Mouse (Mus musculus) neural tube, embryonic 11.5 days (tissue): ENCODE measurements around the gene Map4. TPM values are rescaled to one million over a fixed set of nuclear protein-coding genes. Genes with fewer than 3 reads are reported as not detected.
"Not testable (repeated sequence)": the region's sequence is repeated elsewhere in the genome, so short reads cannot be mapped to it uniquely, and the experiment has no call there.

Experiments used
- ATAC-seq: fragments of 200-750 bp; cut with Nextera tagmentation; 2 replicates; pipeline ENCODE4 v1.8.0; 2017; ENCODE audit warnings: moderate number of reproducible peaks, mild to moderate bottlenecking, moderate TSS enrichment, moderate library complexity; ENCODE audit not compliant: insufficient read depth, low FRiP score, low TSS enrichment
- DNase-seq: peaks from one replicate; pipeline ENCODE4 v3.0.0-alpha.2; 2015; ENCODE audit warnings: low spot score
- H3K27ac ChIP-seq: fragments of 300-500 bp; sonication (generic); 2 replicates; pipeline ENCODE4 v1.5.1; 2014; ENCODE audit warnings: low read depth, mild to moderate bottlenecking, low read length
- H3K27me3 ChIP-seq: fragments of 300-500 bp; sonication (generic); 2 replicates; pipeline ENCODE4 v1.6.1; 2014; ENCODE audit warnings: mild to moderate bottlenecking, low read length, mixed read lengths; ENCODE audit not compliant: control insufficient read depth, insufficient read depth
- H3K36me3 ChIP-seq: fragments of 300-500 bp; sonication (generic); 2 replicates; pipeline ENCODE4 v1.6.1; 2014; ENCODE audit warnings: mild to moderate bottlenecking, low read length, moderate library complexity, mixed read lengths; ENCODE audit not compliant: control insufficient read depth, insufficient read depth
- H3K4me1 ChIP-seq: fragments of 300-500 bp; sonication (generic); 2 replicates; pipeline ENCODE4 v1.6.1; 2014; ENCODE audit warnings: low read length, mixed read lengths; ENCODE audit not compliant: control insufficient read depth, insufficient read depth
- H3K4me2 ChIP-seq: fragments of 300-500 bp; sonication (generic); 2 replicates; pipeline ENCODE4 v1.6.1; 2014; ENCODE audit warnings: low read depth, mild to moderate bottlenecking, moderate library complexity
- H3K4me3 ChIP-seq: fragments of 300-500 bp; sonication (generic); 2 replicates; pipeline ENCODE4 v1.5.1; 2014; ENCODE audit warnings: low read depth, low read length
- H3K9ac ChIP-seq: fragments of 300-500 bp; sonication (generic); 2 replicates; pipeline ENCODE4 v1.6.1; 2014; ENCODE audit warnings: mild to moderate bottlenecking, low read length
- H3K9me3 ChIP-seq: fragments of 300-500 bp; sonication (generic); 2 replicates; pipeline ENCODE4 v1.6.1; 2016; ENCODE audit warnings: low read length; ENCODE audit not compliant: control insufficient read depth
- WGBS: fragments of 180-500 bp; shearing (Covaris S2); extraction: QIAGEN DNeasy Blood & Tissue Kit; methylation state at CpG from one replicate; pipeline ENCODE4 v1.1.7; 2014; 5-methylcytosine and 5-hydroxymethylcytosine counted together
- polyA plus RNA-seq: library from polyadenylated mRNA; unstranded; fragments of >200 nt; fragmentation: Nextera tagmentation; extraction: Ambion mirVana; gene quantifications from 2 replicates; pipeline ENCODE4 v1.2.1, GENCODE M21; 2014

Gene Map4
- polyA plus RNA-seq, 1 experiment from 2014 or later: 129 TPM

DNA sequence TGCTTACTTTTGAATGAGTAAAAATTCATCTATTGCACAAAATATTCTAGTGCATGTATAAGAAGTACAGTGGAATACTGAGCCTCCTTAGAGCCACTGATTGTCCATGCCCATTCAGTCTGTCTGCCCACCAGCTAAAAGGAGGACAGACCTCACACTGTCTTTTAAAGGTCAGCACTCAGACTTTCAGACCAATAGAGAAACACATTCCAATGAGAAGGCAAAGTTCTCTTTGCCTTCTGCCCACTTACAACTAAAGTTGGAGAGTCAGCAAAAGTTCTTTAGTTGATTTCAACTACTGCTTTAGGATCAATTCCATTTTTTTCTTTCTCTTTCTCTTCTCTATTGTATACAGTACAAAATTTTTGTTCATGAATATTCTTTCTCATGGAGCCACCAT is 33.5 kb downstream of the Map4 start:
- Histone ChIP-seq H3K27ac (no peak overlapping the region), H3K9ac (no peak overlapping the region), H3K9me3 (no peaks in the 10 kb centered on the region), H3K27me3 (no peaks in the 10 kb centered on the region), H3K4me1 (no peaks in the 10 kb centered on the region), H3K36me3 (no peaks in the 10 kb centered on the region), H3K4me3 (no peak overlapping the region), H3K4me2 (no peak overlapping the region)
- no peak for DNase-seq
- ATAC-seq: no peak

DNA sequence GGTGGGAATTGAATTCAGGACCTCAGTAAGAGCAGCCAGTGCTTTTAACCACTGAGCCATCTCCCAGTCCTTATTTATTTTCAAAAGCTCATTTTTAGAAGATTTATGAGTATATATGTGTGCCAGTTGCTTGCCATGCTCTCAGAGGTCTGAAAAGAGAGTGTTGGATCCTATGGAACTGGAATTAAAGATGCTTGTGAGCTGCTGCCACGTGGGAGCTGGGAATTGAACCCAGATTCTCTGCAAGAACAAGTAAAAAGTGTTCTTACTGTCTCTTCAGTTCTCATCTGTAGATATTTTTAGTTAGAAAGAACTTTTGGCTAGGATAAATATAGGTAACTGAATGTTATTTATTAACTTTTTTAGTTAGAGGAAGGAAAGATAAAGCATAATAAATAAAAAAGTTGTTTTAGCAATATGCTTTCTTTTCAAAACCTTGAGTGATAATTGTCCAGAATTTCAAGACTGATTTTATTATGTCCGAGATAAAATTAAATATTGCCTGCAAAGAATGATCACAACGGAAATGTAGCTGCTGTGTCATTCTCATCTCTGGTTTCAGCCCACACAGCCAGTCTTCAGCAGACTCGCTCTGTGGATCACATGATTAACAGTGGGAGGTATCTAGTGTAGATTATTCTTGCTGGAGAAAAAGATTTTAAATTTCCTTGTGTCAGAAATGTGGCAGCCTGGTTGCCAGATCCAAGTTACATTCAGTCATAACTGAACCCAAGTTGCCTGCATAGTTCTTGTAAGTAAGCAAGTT is 37.3 kb downstream of the Map4 start:
- Histone ChIP-seq H3K27me3 (no peaks in the 10 kb centered on the region), H3K9me3 (no peaks in the 10 kb centered on the region), H3K4me1 (no peaks in the 10 kb centered on the region), H3K4me2 (no peak overlapping the region), H3K27ac (no peak overlapping the region), H3K36me3 (no peaks in the 10 kb centered on the region), H3K4me3 (no peak overlapping the region), H3K9ac (no peak overlapping the region)
- DNase-seq (no peak), ATAC-seq (no peak)
- 77% methylated on average over 4 of the region's 4 CpGs for WGBS

DNA sequence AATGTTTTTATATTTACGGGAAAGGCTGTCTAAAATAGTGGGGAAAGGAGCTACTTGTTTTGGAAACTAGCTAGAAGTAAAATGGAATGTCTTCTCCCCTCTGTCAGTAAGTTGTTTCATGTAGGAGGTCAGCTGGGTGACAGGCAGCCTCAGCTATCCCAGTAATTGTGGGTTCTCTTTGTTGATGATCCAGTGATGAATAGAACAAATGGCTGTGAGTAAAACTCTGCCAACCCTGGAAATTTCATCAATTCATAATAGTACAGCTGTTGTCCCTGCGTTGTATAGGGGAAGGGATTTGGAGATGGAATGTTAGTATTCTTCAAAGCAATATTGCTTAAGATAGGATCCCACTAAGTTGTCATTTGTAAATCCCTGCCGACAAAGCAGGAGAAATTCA is 37.9 kb downstream of the Map4 start:
- Histone ChIP-seq H3K9me3 (no peaks in the 10 kb centered on the region), H3K4me3 (no peak overlapping the region), H3K9ac (no peak overlapping the region), H3K4me2 (no peak overlapping the region), H3K27ac (no peak overlapping the region), H3K27me3 (no peaks in the 10 kb centered on the region), H3K36me3 (no peaks in the 10 kb centered on the region), H3K4me1 (no peaks in the 10 kb centered on the region)
- ATAC-seq (no peak), DNase-seq (no peak)
- 84% methylated on average over 3 of the region's 3 CpGs for WGBS

GRCm38 (mm10) chr9:109969792-109970336 is 38.6 kb downstream of the Map4 start:
- ATAC-seq: no peak
- Histone ChIP-seq H3K4me3 (no peak overlapping the region), H3K36me3 (no peaks in the 10 kb centered on the region), H3K27ac (no peak overlapping the region), H3K27me3 (no peaks in the 10 kb centered on the region), H3K9ac (no peak overlapping the region), H3K4me1 (no peaks in the 10 kb centered on the region), H3K4me2 (no peak overlapping the region), H3K9me3 (no peaks in the 10 kb centered on the region)
- no peak for DNase-seq
- WGBS: 93% methylated on average over 4 of the region's 4 CpGs

DNA sequence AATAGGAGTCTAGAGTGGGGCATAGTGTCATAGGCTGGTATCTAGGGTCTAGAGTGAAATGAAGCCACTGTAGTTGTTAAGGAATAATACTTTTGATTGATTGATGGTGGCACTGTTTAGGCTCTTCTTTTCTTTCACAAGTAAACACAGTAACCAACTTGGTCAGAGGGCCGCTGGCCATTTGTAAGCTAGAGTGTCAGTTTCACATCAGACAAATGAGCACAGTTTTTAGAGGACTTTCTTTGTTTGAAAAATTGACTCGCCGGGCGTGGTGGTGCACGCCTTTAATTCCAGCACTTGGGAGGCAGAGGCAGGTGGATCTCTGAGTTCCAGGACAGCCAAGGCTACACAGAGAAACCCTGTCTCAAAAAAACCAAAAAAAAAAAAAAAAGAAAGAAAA is 40.5 kb downstream of the Map4 start:
- not testable (repeated sequence) for H3K27ac ChIP-seq

DNA sequence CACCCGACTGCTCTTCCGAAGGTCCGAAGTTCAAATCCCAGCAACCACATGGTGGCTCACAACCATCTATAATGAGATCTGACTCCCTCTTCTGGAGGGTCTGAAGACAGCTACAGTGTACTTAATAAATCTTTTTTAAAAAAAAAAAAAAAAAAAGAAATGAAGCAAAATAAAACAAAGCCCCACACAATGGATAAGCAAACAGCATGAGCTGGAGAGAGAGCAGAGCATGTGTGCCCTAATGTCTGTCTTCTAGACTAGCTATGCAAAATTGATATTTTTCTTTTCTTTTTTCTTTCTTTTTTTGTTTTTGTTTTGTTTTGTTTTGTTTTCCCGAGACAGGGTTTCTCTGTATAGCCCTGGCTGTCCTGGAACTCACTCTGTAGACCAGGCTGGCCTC is 49.0 kb downstream of the Map4 start:
- not testable (repeated sequence) for H3K4me1 ChIP-seq, H3K4me2 ChIP-seq, H3K36me3 ChIP-seq, H3K27ac ChIP-seq, ATAC-seq, H3K4me3 ChIP-seq, H3K27me3 ChIP-seq, H3K9ac ChIP-seq, H3K9me3 ChIP-seq, DNase-seq
- 97% methylated on average over 4 of the region's 4 CpGs for WGBS

More for the DNA sequence above, 40.5 kb downstream of the Map4 start:
- not testable (repeated sequence) for DNase-seq, ATAC-seq, H3K4me2 ChIP-seq, H3K9me3 ChIP-seq, H3K9ac ChIP-seq, H3K27me3 ChIP-seq, H3K36me3 ChIP-seq, H3K4me3 ChIP-seq, H3K4me1 ChIP-seq
- 96% methylated on average over 5 of the region's 5 CpGs for WGBS

- DNase-seq: peak; percentile 66
- 29% methylated on average over 4 of the region's 4 CpGs for WGBS
These were observed 54.2 kb downstream of the Map4 start for GRCm38 (mm10) chr9:109985416-109985815.

GRCm38 (mm10) chr9:109989084-109989483 is 57.8 kb downstream of the Map4 start:
- WGBS: 91% methylated on average over 1 of the region's 1 CpGs
- no peak overlapping the region for H3K9ac ChIP-seq
- DNase-seq (no peak), ATAC-seq (no peak)
- H3K27me3 ChIP-seq: no peaks in the 10 kb centered on the region
- no peak overlapping the region for H3K4me2 ChIP-seq
- no peak overlapping the region for H3K27ac ChIP-seq
- H3K4me3 ChIP-seq: no peak overlapping the region
- H3K9me3 ChIP-seq: no peaks in the 10 kb centered on the region
- no peaks in the 10 kb centered on the region for H3K4me1 ChIP-seq
- no peaks in the 10 kb centered on the region for H3K36me3 ChIP-seq

More at GRCm38 (mm10) chr9:109985416-109985815, 54.2 kb downstream of the Map4 start:
- Histone ChIP-seq H3K4me1 (no peaks in the 10 kb centered on the region), H3K4me3 (no peak overlapping the region), H3K27ac (no peak overlapping the region), H3K27me3 (no peaks in the 10 kb centered on the region), H3K9me3 (no peaks in the 10 kb centered on the region), H3K9ac (no peak overlapping the region), H3K4me2 (no peak overlapping the region), H3K36me3 (no peaks in the 10 kb centered on the region)
- peak; percentile 75; the same call in 1 of the 2 replicates for ATAC-seq

DNA sequence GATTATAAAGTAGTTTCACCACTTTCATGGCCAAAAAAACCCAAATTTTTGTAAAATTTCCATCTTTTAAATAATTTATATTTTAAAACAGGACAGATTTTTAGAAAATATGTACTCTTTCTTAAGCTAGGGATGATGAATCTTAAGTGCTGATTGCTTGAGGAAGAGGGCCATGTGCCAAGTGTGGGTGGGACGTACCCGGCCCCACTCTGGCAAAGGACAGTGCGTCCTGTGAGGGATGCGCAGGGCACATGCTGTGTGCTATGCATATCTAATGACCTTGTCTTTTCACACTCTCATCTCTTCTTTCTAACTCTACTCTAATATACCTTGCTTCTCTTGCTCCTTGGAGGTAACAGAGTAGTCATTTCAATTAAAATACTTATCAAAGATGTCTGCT is 66.2 kb downstream of the Map4 start:
- Histone ChIP-seq H3K4me2 (no peak overlapping the region), H3K27ac (no peak overlapping the region), H3K4me1 (no peaks in the 10 kb centered on the region), H3K9ac (no peak overlapping the region), H3K9me3 (no peaks in the 10 kb centered on the region), H3K4me3 (no peak overlapping the region), H3K27me3 (no peaks in the 10 kb centered on the region), H3K36me3 (no peaks in the 10 kb centered on the region)
- DNase-seq (no peak), ATAC-seq (no peak)
- 94% methylated on average over 4 of the region's 4 CpGs for WGBS
